Mouse (Mus musculus) small intestine, adult 2 months (tissue): Measurements from ENCODE around the gene Zfp74.

ENCODE experiments used
- CTCF ChIP-seq: fragments of 200-500 bp; IDR thresholded peaks from 2 replicates; pipeline ENCODE4 v1.5.1; 2012; ENCODE audit warnings: low read depth, mild to moderate bottlenecking, control low read depth, inconsistent platforms, low read length, moderate library complexity, mixed read lengths; ENCODE audit not compliant: insufficient replicate concordance, insufficient read length; ENCODE audit errors: extremely low read depth
- POLR2A ChIP-seq: fragments of 200-500 bp; IDR thresholded peaks from 2 replicates; pipeline ENCODE4 v1.6.1; 2012; ENCODE audit warnings: low read depth, mild to moderate bottlenecking, control low read depth, inconsistent platforms, low read length, moderate library complexity

- TF ChIP-seq POLR2A (no peak), CTCF (no peak)
Measured at GRCm38 (mm10) chr7:29892756-29893155, 61.1 kb downstream of the Zfp74 start.
